Mouse (Mus musculus) stomach, embryonic 15.5 days (tissue): Measurements from ENCODE around the gene Arhgef9. TPM values are rescaled to one million over a fixed set of nuclear protein-coding genes. Genes with fewer than 3 reads are reported as not detected.
A peak's percentile ranks its signal among the peaks of the same experiment; 100 is the strongest.

Source experiments
- ATAC-seq: fragments of 200-750 bp; cut with Nextera tagmentation; 2 replicates; pipeline ENCODE4 v1.8.0; 2017; ENCODE audit warnings: low read depth, moderate number of reproducible peaks, moderate TSS enrichment; ENCODE audit not compliant: insufficient read depth, low FRiP score
- H3K27ac ChIP-seq: fragments of 300-500 bp; sonication (generic); 2 replicates; pipeline ENCODE4 v1.5.1; 2015; ENCODE audit warnings: mild to moderate bottlenecking, inconsistent platforms
- H3K27me3 ChIP-seq: fragments of 300-500 bp; sonication (generic); replicated peaks from 2 replicates; pipeline ENCODE4 v1.6.1; 2015; ENCODE audit warnings: inconsistent platforms
- H3K36me3 ChIP-seq: fragments of 300-500 bp; sonication (generic); 2 replicates; pipeline ENCODE4 v1.6.1; 2015; ENCODE audit warnings: inconsistent platforms
- H3K4me1 ChIP-seq: fragments of 300-500 bp; sonication (generic); 2 replicates; pipeline ENCODE4 v1.6.1; 2015; ENCODE audit warnings: inconsistent platforms
- H3K4me2 ChIP-seq: fragments of 300-500 bp; sonication (generic); 2 replicates; pipeline ENCODE4 v1.6.1; 2015; ENCODE audit warnings: mild to moderate bottlenecking, inconsistent platforms
- H3K4me3 ChIP-seq: fragments of 300-500 bp; sonication (generic); replicated peaks from 2 replicates; pipeline ENCODE4 v1.5.1; 2015; ENCODE audit warnings: inconsistent platforms
- H3K9ac ChIP-seq: fragments of 300-500 bp; sonication (generic); 2 replicates; pipeline ENCODE4 v1.6.1; 2015; ENCODE audit warnings: inconsistent platforms
- H3K9me3 ChIP-seq: fragments of 300-500 bp; sonication (generic); 2 replicates; pipeline ENCODE4 v1.6.1; 2016; ENCODE audit warnings: inconsistent platforms
- WGBS: fragments of 180-500 bp; shearing (Covaris S2); methylation state at CpG from one replicate; pipeline ENCODE4 v1.1.7; 2015; 5-methylcytosine and 5-hydroxymethylcytosine counted together
- polyA plus RNA-seq: library from polyadenylated mRNA; unstranded; fragments of >200 nt; fragmentation: Nextera tagmentation; extraction: Ambion mirVana; gene quantifications from 2 replicates; pipeline ENCODE4 v1.2.1, GENCODE M21; 2015

Arhgef9 gene
- polyA plus RNA-seq, 1 experiment from 2014 or later, result 12.7 TPM

DNA sequence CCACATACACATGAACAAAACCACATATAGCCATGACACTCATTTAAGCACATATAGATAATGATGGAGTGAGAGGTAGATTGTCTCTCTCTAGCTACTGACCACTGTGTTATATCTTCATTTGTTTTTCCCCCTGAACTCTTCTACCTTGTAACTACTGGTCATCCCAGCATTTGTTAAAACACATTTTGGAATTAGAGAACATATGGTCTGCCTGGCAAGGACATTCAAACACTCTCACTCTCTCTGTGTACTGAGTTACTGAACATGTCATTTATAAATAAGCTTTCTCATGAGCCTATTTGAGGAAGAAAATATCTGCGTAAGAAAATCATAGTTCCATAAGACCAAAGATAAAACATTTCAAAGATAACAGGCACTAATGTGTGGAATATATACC, 64.9 kb downstream of the Arhgef9 start:
- WGBS, result 87% methylated on average over 1 of the region's 1 CpGs
- no peaks in the 10 kb centered on the region for H3K36me3 ChIP-seq
- ATAC-seq, result no peak

DNA sequence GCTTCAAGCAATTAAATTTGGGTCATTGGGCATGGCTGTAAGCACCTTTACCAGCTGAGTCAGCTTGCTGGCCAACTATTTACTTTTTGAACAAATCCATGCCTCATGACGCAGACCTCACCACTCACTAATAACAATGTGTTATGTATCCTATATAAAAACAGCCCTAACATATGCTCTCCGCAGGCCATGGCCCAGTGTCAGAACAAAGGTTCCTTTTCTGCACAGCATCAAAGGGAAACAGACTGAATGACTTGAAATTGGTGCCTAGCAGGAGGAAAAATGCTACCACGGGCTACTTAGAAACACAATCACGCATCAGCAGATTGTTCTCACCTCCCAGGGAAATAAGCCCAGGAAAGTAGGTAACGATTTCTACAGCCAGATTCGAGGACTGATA, 73.2 kb downstream of the Arhgef9 start:
- WGBS, result 74% methylated on average over 6 of the region's 6 CpGs
- H3K4me1 ChIP-seq, result no peaks in the 10 kb centered on the region
- H3K4me3 ChIP-seq, result no peak overlapping the region
- H3K36me3 ChIP-seq, result no peaks in the 10 kb centered on the region
- H3K27ac ChIP-seq, result no peak overlapping the region
- no peaks in the 10 kb centered on the region for H3K9me3 ChIP-seq
- no peaks in the 10 kb centered on the region for H3K27me3 ChIP-seq
- no peak for ATAC-seq
- H3K9ac ChIP-seq, result no peak overlapping the region
- H3K4me2 ChIP-seq, result no peak overlapping the region

More for the DNA sequence above, 64.9 kb downstream of the Arhgef9 start:
- Histone ChIP-seq H3K4me2 (no peak overlapping the region), H3K9me3 (no peaks in the 10 kb centered on the region), H3K27ac (no peak overlapping the region), H3K4me3 (no peak overlapping the region), H3K27me3 (no peaks in the 10 kb centered on the region), H3K9ac (no peak overlapping the region), H3K4me1 (no peaks in the 10 kb centered on the region)

DNA sequence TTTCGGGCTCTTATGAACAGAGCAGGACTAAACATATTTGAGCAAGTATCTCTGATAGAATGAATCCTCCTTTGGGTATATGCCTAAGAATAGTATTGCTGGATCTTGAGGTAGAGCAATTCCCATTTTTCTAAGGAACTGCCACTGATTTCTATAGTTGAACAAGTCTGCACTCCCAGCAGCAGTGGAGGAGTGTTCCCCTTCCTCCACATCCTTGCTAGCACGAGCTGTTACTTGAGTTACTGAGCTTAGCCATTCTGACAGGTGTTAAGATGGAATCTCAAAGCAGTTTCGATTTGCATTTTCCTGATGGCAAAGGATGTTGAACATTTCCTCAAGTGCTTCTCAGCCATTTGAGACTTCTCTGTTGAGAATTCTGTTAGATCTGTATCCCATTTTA, 92.3 kb downstream of the Arhgef9 start:
- Histone ChIP-seq H3K9ac (no peak overlapping the region), H3K27ac (no peak overlapping the region), H3K36me3 (no peaks in the 10 kb centered on the region), H3K27me3 (no peaks in the 10 kb centered on the region), H3K4me2 (no peak overlapping the region), H3K4me3 (no peak overlapping the region), H3K4me1 (no peaks in the 10 kb centered on the region), H3K9me3 (no peaks in the 10 kb centered on the region)
- WGBS, result 72% methylated on average over 3 of the region's 3 CpGs
- ATAC-seq, result no peak

DNA sequence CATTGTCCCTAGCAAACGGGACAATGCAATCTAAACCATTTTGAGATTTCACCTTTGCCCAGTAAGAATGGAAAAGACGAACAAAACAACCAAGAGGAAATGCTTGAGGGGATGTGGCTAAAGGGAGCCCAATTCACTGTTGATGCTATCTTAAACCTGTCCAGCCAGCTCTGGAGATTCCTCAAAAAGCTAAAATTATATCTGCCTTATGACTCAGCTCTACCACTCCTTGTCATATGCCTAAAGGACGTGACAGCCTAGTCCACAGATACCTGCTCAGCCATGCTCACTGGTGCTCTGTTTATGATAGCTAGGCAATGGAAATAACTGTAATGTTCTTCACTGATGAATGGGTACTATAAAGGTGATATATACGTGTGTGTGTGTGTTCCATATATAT, 109.0 kb downstream of the Arhgef9 start:
- H3K4me1 ChIP-seq, result no peaks in the 10 kb centered on the region
- H3K9me3 ChIP-seq, result no peaks in the 10 kb centered on the region
- no peak overlapping the region for H3K9ac ChIP-seq
- H3K27ac ChIP-seq, result no peak overlapping the region
- H3K4me3 ChIP-seq, result no peak overlapping the region
- H3K4me2 ChIP-seq, result no peak overlapping the region
- WGBS, result 62% methylated on average over 4 of the region's 4 CpGs
- no peaks in the 10 kb centered on the region for H3K27me3 ChIP-seq
- ATAC-seq, result no peak
- H3K36me3 ChIP-seq, result no peaks in the 10 kb centered on the region

DNA sequence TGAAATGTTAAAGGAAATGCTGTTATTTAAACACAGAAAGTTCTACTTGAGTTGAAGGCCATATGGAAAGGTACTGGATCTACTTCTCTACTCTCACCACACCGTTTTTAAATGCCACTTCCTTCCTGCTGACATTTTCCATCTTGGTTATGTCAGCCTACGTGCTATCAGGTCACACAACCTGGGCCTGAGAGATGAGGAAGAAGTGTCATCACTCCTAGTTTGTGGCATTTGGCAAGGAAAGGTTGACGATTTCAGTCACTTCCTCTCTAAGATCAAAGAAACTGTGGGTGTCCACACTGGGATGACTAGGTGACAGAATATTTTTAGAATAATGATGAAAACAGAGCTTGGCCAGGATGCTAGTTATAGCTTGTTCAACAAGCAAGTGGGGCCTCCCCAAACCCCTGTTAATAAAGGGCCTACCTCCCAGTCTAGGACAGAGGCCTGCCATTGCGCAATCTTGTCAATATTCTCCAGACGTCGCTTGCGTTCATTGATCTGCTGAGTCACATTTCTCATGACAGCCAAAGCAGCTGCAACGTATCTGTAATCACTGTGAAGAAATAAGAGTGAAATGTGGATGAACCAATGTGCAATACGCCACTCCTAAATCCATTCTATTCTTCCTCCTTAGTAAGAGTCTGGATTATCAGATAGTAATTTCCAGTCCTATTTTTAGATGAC, 119.5 kb downstream of the Arhgef9 start:
- ATAC-seq, result no peak
- Histone ChIP-seq H3K36me3 (no peaks in the 10 kb centered on the region), H3K9me3 (no peaks in the 10 kb centered on the region), H3K9ac (no peak overlapping the region), H3K27me3 (no peaks in the 10 kb centered on the region), H3K4me2 (no peak overlapping the region), H3K4me3 (no peak overlapping the region), H3K27ac (no peak overlapping the region), H3K4me1 (no peaks in the 10 kb centered on the region)
- 75% methylated on average over 9 of the region's 9 CpGs for WGBS

DNA sequence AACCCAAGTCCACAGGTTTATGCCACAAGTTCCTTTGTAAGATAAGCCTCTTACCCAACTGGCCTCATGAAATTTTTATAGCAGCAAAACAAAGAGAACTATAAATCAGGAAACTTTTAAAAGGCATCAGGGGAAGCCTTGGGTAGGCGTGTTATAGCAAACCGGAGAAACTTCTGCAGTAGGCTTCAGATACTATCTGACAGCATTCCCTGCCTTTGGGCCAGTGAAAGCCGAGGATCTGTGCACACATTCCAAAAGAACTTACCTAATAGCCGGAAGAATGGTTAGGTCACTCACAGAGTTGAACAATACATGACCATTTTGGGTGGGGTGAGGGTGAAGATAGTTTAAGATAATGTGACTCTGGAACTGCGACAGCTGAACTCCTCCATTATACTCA, 168.7 kb downstream of the Arhgef9 start:
- Histone ChIP-seq H3K27ac (no peak overlapping the region), H3K9ac (no peak overlapping the region), H3K4me2 (no peak overlapping the region), H3K9me3 (no peaks in the 10 kb centered on the region), H3K4me3 (no peak overlapping the region), H3K27me3 (no peaks in the 10 kb centered on the region), H3K4me1 (no peaks in the 10 kb centered on the region), H3K36me3 (no peaks in the 10 kb centered on the region)
- WGBS, result 76% methylated on average over 5 of the region's 5 CpGs
- no peak for ATAC-seq

DNA sequence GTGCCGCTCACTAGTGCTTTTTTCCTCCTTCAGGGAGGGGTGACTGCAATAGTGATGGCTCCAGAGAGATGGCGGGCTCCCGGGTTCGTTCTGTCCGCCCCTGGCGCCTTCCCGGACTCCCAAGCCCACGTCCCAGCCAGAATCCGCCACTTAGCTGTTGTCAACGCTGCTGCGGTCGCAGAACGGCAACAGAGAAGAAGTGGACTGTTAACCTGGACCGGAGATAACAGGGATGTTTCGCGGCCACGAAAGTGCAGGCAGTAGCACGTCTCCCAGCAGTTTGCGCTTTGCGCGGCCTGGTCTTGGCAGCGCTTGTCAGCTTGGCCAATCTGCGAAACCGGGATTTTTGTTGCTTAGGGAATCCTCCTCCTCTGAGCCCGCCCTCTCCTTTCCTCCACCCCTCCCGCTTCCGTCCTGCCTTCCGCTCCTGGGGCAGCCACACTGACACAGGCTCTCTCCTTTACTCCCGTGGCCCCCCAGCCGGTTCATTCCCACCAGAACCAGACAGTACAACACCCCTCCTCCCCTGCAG, 170.2 kb downstream of the Arhgef9 start, which contains the start of gene Spin4:
Spin4 (minus strand) TSS at position 322 of the 532 bp plus-strand sequence.
- Histone ChIP-seq H3K36me3 (no peaks in the 10 kb centered on the region), H3K27me3 (no peaks in the 10 kb centered on the region), H3K4me3 (peak within 1 kb of the TSS; percentile 52), H3K27ac (peak within 1 kb of the TSS; percentile 92), H3K9me3 (no peaks in the 10 kb centered on the region), H3K4me2 (peak within 1 kb of the TSS; percentile 55), H3K9ac (peak within 1 kb of the TSS; percentile 25), H3K4me1 (no peaks in the 10 kb centered on the region)
- WGBS, result 10% methylated on average over 29 of the region's 30 CpGs
- peak; percentile 97 for ATAC-seq

DNA sequence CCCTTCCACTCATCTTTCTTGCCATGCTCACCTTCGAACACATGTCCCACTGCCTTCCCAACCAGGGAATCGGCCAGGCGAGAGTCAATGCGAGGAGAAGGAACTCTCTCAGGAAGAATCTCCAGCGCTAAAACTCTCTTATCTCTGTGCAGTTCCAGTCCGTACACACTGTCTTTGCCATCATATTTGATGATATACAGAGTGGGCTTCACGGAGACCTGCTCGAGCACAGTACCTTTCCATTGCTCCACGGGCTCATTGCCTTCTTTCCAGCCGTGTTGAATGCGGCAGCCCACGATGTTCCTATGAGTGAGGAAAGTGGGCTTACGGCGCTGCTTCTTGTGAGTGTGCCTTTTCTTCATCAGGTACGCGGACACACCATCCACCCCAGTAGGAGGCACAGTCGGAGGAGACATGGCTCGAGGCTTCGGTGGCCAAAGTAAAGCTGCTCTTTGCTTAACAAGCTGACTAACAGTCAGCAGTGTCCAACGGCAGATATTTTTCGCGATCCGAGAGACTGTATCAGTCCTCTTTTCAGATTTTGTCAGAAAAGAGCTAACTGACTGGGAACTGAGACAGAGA, 170.8 kb downstream of the Arhgef9 start:
- peak; percentile 36; the same call in 1 of the 2 replicates for ATAC-seq
- Histone ChIP-seq H3K4me3 (peak overlapping the region; percentile 52), H3K27me3 (no peaks in the 10 kb centered on the region), H3K4me1 (no peaks in the 10 kb centered on the region), H3K36me3 (no peaks in the 10 kb centered on the region), H3K27ac (peak overlapping the region; percentile 92), H3K9me3 (no peaks in the 10 kb centered on the region), H3K9ac (peak overlapping the region; percentile 25), H3K4me2 (peak overlapping the region; percentile 55)
- WGBS, result 23% methylated on average over 23 of the region's 23 CpGs

DNA sequence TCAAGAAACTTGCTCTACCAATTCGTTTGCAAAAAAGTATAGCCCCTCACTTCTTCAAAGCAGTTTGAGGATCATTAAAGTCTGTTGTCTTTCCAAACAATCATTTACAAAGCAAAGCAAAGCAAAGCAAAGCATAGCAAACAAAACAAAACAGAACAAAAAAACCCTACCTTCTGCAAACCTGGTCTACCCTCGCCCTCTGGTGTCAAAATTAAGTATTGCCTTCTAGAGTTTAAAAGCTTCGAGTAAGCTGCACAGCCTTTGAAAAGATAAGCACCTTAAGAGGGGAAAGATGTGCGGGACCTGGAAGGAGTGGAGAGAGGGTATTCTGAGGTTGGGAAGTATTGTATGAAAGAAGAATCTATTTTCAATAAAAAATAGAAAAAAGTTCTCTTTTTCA, 184.6 kb downstream of the Arhgef9 start:
- no peak for ATAC-seq
- no peaks in the 10 kb centered on the region for H3K4me1 ChIP-seq
- no peak overlapping the region for H3K4me3 ChIP-seq
- H3K27me3 ChIP-seq, result no peaks in the 10 kb centered on the region
- no peak overlapping the region for H3K4me2 ChIP-seq
- H3K9me3 ChIP-seq, result no peaks in the 10 kb centered on the region
- H3K36me3 ChIP-seq, result no peaks in the 10 kb centered on the region
- H3K9ac ChIP-seq, result no peak overlapping the region
- 26% methylated on average over 4 of the region's 4 CpGs for WGBS
- no peak overlapping the region for H3K27ac ChIP-seq

Other genes with a start within 250 kb of the Arhgef9 start
- gene Spin4, start 170.2 kb downstream of the Arhgef9 start, polyA plus RNA-seq, result 8.4 and 9.0 TPM in 2 replicates
- gene Amer1, start 248.0 kb upstream of the Arhgef9 start, polyA plus RNA-seq, result 12.4 and 12.5 TPM in 2 replicates